Mouse (Mus musculus) CD4-positive helper T cell, adult 2 months (primary cell): ENCODE measurements around the gene Nop2.
A peak's percentile ranks its signal among the peaks of the same experiment; 100 is the strongest.
"Not testable (repeated sequence)": the region's sequence is repeated elsewhere in the genome, so short reads cannot be mapped to it uniquely, and the experiment has no call there.

Experiments used
- DNase-seq: peaks from one replicate; pipeline ENCODE4 v3.0.0-alpha.2; 2012; ENCODE audit warnings: low read depth, missing footprints, low spot score

The Nop2 gene

DNA sequence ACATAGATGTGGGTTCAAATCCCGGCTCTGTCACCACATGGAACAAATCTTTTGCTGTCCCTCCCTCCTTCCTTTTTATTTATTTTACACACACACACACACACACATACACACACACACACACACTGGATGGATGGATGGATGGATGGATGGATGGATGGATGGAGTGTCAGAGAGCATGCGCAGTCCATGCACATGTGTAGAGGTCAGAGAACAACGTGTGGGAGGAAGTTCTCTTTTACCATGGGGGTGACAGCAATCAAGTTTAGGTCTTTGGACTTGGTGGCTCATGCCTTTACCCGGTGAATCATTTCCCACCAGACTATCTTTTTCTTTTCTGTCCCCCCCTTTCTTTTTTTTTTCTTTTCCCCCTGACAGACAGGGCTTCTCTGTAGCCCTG lies 22.0 kb downstream of the Nop2 start:
- DNase-seq: no peak

- peak; percentile 50 for DNase-seq
Measured at GRCm38 (mm10) chr6:125154550-125154949, 22.8 kb downstream of the Nop2 start.

DNA sequence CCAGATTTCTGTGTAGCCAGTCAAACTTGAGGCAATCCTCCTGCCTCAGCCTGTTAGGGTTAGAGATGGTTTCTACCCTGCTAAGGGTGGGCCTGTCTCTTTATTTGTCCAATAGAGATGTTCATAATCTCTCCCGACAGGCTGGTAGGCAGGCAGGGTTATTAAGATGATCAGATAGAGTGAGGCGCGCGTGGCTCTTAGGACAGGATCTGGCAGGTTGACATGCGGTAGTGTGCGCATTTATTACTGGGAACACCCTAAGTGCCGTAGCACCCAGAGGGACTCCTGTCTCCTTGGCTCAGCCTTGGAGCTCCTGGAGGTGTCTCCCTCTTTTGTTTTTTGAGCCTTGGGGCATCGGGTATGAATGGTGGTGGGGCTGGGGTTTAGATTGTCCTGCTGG lies 23.6 kb downstream of the Nop2 start:
- DNase-seq: no peak

DNA sequence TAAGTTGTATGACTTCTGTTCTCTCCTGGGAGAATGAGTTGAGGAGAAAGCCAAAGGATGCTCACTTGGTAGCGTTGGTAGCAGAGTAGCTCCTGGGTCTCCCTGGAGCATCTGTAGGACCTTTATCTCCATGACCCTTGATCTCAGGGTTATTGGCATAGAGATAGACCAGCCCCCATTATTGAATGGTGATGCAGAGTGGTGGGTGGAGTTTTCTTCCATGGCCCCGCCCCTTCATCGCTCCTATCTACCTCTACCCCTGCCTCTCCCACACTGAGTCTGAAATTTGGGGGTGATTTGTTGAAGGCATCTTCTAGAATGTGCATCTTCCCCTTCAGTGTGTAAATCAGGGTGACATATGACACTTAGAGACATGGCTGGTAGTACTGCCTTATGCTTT lies 24.8 kb downstream of the Nop2 start:
- DNase-seq: no peak

GRCm38 (mm10) chr6:125156903-125157614 lies 25.4 kb downstream of the Nop2 start:
- no peak for DNase-seq

DNA sequence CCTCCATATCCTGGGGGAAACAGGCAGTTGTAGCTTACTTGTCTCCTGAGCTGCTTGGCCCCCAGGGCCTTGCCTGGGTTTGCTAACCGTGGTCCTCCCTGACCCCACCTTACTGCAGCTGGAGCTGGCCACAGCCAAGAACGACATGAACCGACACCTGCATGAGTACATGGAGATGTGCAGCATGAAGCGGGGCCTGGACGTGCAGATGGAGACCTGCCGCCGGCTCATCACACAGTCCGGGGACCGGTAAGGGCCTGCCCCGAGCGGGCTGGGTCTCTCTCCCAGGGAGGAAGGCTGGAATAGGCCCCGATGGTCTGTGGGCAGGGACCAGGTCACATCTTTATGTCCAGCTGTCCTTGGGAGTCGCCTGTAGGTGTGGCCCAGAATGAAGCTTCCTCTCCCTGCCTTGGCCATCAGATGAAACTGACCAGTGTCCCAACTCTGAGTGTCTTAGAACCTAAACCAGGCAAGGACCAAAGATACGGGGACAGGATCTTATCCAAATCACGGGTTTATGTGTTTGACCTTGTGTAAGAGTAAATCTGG lies 27.3 kb downstream of the Nop2 start:
- no peak for DNase-seq

DNA sequence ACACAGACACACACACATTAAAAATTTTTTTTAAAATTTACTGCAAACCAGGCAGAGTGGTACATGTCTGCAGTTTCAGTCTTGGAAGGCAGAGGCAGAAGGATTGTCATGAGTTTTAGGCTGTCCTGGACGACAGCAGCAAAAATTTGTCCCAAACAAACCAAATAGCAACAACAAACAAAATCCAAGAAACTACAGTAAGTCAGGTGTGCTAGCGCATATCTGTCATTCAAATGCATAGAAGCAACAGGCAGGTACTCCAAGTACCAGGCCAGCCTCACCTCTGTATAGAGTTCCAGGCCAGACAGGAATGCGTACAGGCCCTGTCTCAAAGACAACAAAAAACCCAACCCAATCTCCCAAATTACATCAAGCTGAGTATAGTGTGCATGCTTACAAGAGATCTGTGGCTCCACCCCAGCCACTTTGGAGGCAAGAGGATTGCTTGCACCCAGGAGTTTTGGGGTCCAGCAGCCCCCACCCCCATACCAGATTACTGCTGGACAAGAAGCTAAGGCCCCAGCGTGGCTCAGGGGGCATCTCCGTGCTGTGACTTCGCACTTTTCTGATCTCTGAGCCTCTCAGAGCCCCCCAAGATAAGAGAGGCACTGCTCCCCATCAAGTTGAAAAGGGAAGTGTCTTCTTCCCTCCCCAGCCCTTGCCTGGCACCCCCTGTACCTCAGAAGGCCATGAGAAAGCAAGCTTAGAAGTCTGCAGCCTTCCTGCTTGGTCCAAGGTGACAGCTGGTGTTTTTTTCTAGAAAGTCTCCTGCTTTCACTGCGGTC lies 28.3 kb downstream of the Nop2 start:
- no peak for DNase-seq

- peak; percentile 23 for DNase-seq
Measured at GRCm38 (mm10) chr6:125160558-125160853, 28.8 kb downstream of the Nop2 start.

GRCm38 (mm10) chr6:125160854-125161760 lies 29.4 kb downstream of the Nop2 start:
- DNase-seq: peak; percentile 56

DNA sequence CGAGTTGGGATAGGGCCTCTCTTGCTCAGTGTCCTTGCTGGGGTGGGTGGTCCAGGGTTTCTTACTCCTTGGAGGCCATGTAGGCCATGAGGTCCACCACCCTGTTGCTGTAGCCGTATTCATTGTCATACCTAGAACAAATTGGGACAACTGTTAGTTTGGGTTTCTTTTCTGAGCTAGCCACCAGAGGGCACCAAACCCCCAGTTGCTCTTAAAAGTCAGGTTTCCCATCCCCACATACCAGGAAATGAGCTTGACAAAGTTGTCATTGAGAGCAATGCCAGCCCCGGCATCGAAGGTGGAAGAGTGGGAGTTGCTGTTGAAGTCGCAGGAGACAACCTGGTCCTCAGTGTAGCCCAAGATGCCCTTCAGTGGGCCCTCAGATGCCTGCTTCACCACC lies 30.3 kb downstream of the Nop2 start:
- DNase-seq: peak; percentile 86

- DNase-seq: not testable (repeated sequence)
Measured at GRCm38 (mm10) chr6:125162615-125163305, 31.1 kb downstream of the Nop2 start.

DNA sequence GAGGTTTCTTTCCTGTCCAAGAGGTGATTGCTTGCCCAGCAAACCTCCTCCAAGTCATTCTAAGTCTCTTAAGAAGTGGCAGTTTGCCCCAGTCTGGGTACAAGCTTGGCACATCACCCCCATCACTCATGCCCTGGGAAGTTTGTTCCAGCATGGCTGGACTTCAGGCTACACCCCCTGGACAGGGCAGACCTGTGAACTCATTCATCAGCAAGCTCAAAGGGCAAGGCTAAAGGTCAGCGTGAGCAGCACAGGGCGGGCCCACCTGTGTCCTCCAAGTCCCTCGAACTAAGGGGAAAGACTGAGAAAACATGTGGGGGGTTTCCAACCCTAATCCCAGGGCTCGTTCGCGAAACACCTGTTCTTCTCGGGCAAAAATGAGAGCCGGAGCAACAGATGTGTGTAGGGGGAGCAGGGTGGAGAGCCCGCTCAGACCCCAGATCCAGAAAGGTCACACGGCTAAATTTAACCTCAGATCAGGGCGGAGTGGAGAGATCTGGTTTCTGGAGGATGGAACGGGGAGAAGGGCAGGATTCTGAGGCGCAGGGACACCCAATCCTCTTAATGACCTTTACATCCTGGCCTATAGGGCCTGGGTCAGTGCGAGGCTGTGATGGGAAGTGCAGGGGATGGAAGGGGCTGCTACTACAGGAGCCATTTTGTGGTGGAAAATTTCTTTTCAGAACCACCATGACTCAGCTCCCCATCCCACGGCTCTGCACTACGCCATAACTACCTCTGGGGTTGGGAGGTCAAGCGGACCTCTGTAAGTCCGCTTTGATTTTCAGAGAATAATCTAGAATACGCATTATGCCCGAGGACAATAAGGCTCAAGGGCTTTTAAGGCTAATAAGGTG lies 32.3 kb downstream of the Nop2 start:
- peak; percentile 39 for DNase-seq

DNA sequence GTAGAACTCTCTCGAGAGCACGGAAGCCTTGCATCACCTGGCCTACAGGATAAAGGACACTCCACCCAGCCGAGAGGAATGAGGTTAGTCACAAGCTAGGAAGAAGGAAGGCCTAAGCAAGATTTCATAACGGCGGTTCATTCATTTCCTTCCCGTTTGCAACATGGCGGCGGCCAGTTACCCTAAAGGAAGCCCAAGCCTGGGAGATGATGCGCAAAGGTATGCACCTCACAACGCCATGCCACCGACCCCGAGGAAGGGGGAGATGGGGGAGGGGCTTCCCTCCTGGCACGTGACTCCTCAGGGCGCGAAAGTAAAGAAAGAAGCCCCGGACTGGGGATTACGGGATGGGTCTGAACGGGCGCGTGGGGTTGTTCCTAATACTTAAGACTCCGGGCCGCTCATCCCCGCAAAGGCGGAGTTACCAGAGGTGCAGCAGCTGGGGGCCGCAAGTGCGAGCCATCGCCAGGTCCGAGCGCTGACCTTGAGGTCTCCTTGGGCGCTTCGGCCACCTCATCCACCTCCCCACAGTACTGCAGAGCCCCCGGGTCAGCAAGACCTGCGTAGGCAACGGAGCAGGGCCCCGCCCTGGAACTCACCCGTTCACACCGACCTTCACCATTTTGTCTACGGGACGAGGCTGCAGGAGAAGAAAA lies 33.1 kb downstream of the Nop2 start:
- DNase-seq: peak; percentile 83

GRCm38 (mm10) chr6:125165328-125165891 lies 33.7 kb downstream of the Nop2 start:
- DNase-seq: peak; percentile 98

DNA sequence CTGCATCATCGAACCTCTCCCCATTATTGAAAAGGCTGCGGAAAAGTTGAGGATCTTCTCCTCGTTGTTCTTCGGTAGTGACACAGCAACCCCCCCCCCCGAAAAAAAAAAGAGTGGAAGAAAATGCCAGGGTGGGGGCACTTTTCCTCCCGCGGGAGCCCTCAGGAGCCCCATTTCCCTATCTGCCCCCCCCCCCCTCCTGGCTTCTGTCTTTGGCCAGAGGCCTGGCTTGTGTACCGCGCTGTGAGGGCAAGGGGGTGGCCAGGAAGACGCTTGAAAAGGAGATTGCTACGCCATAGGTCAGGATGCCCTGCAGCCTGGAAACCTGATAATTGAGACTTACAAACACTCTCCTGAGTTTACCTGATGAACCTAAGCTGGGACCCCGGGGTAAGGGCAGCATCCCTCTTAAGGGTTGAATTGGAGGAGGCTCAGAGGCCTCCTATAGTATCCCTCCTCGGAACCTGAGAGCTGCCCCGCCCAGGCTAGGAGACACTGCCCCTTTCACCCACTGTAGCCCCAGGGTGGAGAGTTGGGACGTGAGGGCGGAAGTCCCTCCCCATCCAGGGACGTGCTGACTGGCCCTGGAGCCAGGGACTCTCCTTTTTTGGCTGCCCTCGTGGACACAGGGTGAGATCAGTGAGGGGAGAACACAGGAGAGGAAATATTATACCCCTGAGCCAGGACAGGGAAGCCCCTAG lies 34.5 kb downstream of the Nop2 start, which contains the start of gene Gapdh:
Gene Gapdh (minus strand): TSS at position 417 of the 701 bp plus-strand sequence.
- DNase-seq: peak; percentile 40

DNA sequence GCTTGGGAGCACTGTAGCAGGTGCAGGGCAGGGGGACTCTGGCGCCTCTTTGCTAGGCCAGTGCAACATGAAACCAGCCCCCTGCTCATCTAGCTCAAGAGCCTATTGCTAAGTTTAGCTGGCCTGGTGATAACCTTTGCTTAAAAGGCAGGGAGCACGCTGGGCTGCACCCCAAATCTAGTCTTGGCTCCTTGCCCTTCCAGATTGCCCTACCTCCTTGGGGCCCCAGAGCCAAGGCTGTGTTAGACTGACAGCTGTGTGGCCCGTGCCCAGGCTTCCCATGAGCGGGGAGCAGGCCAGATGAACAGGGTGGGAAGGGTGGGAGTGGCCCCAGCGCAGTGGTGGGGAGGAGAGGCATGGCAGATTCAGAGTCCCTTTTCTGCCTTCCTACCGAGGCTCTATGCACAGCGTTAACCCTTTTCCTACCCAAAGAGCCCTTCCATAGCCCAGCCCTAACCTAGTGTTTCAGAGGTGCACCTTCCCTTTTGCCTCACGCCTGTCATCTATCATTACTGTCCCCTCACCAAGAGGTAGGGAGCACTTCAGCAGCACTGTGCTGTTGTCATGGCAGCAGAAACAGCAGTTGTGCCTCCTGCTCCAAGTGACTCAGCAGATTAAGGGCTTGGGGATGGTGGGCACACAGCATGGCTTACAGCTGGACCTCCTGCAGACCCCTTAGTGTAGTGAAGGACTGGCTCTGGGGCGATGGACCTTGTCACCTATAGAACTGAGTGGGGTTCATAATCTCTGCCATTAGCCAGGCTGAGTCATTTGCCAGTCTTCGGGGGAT lies 35.3 kb downstream of the Nop2 start:
- no peak for DNase-seq

DNA sequence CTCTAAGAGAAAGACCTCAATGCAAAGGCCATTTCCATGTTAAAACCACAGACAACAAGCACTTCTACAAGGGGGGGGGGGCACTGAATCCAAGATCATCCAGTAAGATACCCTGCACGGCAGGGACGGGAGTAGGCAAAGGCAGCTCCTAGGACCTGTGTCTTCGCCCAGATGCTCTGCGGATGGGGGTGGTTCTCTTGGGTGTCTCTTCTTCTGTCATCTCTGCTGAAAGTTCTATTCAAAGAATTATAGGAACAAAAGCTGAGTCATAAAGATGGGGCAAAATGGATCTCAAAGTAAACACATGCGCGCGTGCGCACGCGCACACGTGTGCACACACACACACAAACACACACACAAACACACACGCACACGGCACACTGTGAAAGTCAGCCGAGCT lies 36.4 kb downstream of the Nop2 start:
- no peak for DNase-seq

- DNase-seq: no peak
Measured at GRCm38 (mm10) chr6:125170194-125170593, 38.5 kb downstream of the Nop2 start.
